Mouse (Mus musculus) heart, embryonic 14.5 days (tissue): Measurements from ENCODE around the gene Fhl1. TPM values are rescaled to one million over a fixed set of nuclear protein-coding genes. Genes with fewer than 3 reads are reported as not detected.

Source experiments
- ATAC-seq: fragments of 200-750 bp; cut with Nextera tagmentation; 2 replicates; pipeline ENCODE4 v1.8.0; 2017; ENCODE audit warnings: low read depth, moderate TSS enrichment; ENCODE audit not compliant: insufficient number of reproducible peaks, insufficient read depth, low FRiP score
- H3K27ac ChIP-seq, 2 experiments: fragments of 200-500 bp in 1 of 2; fragments of 300-500 bp in 1 of 2; sonication (generic) in 1 of 2; replicated peaks in 1 of 2; 2 replicates each; pipeline ENCODE4 v1.5.1; 2012 to 2014; ENCODE audit warnings: low read depth in 2 of 2, low read length in 2 of 2, control low read depth in 1 of 2, mild to moderate bottlenecking in 1 of 2, mixed read lengths in 1 of 2; ENCODE audit not compliant: control insufficient read depth in 1 of 2, insufficient read depth in 1 of 2
- H3K27me3 ChIP-seq: fragments of 300-500 bp; sonication (generic); 2 replicates; pipeline ENCODE4 v1.6.1; 2014; ENCODE audit warnings: mild to moderate bottlenecking, low read length, control low read depth; ENCODE audit not compliant: control insufficient read depth, insufficient read depth
- H3K36me3 ChIP-seq: fragments of 300-500 bp; sonication (generic); 2 replicates; pipeline ENCODE4 v1.6.1; 2014; ENCODE audit warnings: mild to moderate bottlenecking, control low read depth, low read length, mixed read lengths; ENCODE audit not compliant: control insufficient read depth, insufficient read depth
- H3K4me1 ChIP-seq, 2 experiments: fragments of 200-500 bp in 1 of 2; fragments of 300-500 bp in 1 of 2; sonication (generic) in 1 of 2; 2 replicates each; pipeline ENCODE4 v1.6.1; 2012 to 2014; ENCODE audit warnings: low read length in 2 of 2, control low read depth in 1 of 2, mixed read lengths in 1 of 2; ENCODE audit not compliant: control insufficient read depth in 2 of 2, insufficient read depth in 2 of 2
- H3K4me2 ChIP-seq: fragments of 300-500 bp; sonication (generic); 2 replicates; pipeline ENCODE4 v1.6.1; 2014; ENCODE audit warnings: mild to moderate bottlenecking, low read length
- H3K4me3 ChIP-seq, 2 experiments: fragments of 200-500 bp in 1 of 2; fragments of 300-500 bp in 1 of 2; sonication (generic) in 1 of 2; 2 replicates each; pipeline ENCODE4 v1.5.1; 2012 to 2014; ENCODE audit warnings: low read length in 2 of 2, mild to moderate bottlenecking in 2 of 2, control low read depth in 1 of 2, low read depth in 1 of 2, moderate library complexity in 1 of 2; ENCODE audit not compliant: control insufficient read depth in 1 of 2, insufficient read depth in 1 of 2
- H3K9ac ChIP-seq: fragments of 300-500 bp; sonication (generic); 2 replicates; pipeline ENCODE4 v1.6.1; 2014; ENCODE audit warnings: mild to moderate bottlenecking, low read length
- H3K9me3 ChIP-seq: fragments of 300-500 bp; sonication (generic); 2 replicates; pipeline ENCODE4 v1.6.1; 2016; ENCODE audit warnings: low read length, control low read depth; ENCODE audit not compliant: control insufficient read depth
- WGBS: fragments of 180-500 bp; shearing (Covaris S2); extraction: QIAGEN DNeasy Blood & Tissue Kit; methylation state at CpG from one replicate; pipeline ENCODE4 v1.1.7; 2014; 5-methylcytosine and 5-hydroxymethylcytosine counted together
- polyA plus RNA-seq: library from polyadenylated mRNA; unstranded; fragments of >200 nt; fragmentation: Nextera tagmentation; extraction: Ambion mirVana; gene quantifications from 2 replicates; pipeline ENCODE4 v1.2.1, GENCODE M21; 2014

Fhl1 gene
- polyA plus RNA-seq, 1 experiment from 2014 or later, result 211 TPM

DNA sequence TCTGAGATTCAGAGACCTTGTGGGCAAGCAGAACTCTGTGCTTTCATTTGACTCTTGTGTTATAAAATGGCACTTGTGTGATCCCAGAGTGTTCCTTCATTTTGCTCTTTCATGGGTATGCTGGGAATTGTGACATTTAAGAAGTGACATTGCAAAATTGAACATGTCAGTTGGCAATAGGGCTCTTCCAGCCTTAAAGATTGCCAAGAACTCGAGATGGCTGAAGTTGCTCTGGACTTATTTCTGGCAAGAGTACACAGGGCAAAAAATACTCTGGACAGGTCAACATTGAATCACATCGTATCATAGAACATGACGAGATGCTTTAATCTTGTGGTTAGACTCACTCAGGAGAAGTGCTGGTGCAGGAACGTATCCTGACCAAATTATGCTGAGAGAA, 41.7 kb downstream of the Fhl1 start:
- ATAC-seq, result no peak
- 82% methylated on average over 4 of the region's 4 CpGs for WGBS

DNA sequence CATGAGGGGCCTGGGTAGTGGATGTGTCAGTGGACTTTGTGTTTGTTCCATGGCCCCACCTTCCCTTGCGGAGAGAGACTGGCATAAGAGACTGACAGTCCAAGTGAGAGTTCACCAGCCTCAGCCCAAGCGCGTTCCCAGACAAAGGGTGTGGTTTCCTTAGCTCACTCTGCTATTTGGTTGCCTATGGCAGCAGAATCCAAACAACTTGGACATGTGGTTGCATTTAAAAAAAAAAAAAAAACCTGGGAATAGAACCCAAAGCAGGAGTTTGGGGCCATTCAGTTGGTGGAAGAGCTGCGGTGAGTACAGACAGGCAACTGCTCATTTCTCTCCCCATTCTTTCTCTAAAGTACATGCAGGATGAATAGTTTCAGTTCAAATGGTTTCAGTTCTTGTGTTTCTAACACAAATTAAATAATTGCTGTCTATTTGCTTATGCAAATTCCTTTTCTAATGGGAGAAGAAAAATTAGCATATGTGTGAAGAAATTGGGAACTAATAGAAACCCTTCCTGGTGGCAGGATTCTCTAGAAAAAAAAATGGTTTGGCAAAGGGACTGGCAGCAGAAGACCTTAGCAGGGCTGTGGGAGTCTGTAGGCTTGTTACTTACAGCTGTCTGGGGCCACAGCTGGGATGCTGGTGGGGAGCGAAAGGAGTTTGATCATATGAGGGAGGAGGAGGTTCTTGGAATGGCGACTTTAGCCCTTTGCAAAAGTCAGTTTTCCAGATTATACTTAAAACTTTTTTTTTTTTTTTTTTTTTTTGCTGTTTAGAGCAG, 54.9 kb downstream of the Fhl1 start:
- H3K27ac ChIP-seq, result no peak overlapping the region
- no peak for ATAC-seq
- H3K36me3 ChIP-seq, result peaks cover 19% of the 10 kb centered on the region
- no peak overlapping the region for H3K4me2 ChIP-seq
- no peak overlapping the region for H3K9ac ChIP-seq
- H3K4me1 ChIP-seq, result no peaks in the 10 kb centered on the region
- whole genome bisulfite sequencing, result 65% methylated on average over 6 of the region's 6 CpGs
- H3K4me3 ChIP-seq, result no peak overlapping the region
- no peaks in the 10 kb centered on the region for H3K9me3 ChIP-seq
- no peaks in the 10 kb centered on the region for H3K27me3 ChIP-seq

More for the DNA sequence above, 41.7 kb downstream of the Fhl1 start:
- no peak overlapping the region for H3K27ac ChIP-seq
- H3K4me3 ChIP-seq, result no peak overlapping the region
- H3K4me1 ChIP-seq, result peaks cover 0 to 5% of the 10 kb centered on the region in 2 experiments; a peak in 1 of 4 replicates
- H3K9ac ChIP-seq, result no peak overlapping the region
- H3K4me2 ChIP-seq, result no peak overlapping the region
- no peaks in the 10 kb centered on the region for H3K36me3 ChIP-seq
- H3K9me3 ChIP-seq, result no peaks in the 10 kb centered on the region
- H3K27me3 ChIP-seq, result no peaks in the 10 kb centered on the region

DNA sequence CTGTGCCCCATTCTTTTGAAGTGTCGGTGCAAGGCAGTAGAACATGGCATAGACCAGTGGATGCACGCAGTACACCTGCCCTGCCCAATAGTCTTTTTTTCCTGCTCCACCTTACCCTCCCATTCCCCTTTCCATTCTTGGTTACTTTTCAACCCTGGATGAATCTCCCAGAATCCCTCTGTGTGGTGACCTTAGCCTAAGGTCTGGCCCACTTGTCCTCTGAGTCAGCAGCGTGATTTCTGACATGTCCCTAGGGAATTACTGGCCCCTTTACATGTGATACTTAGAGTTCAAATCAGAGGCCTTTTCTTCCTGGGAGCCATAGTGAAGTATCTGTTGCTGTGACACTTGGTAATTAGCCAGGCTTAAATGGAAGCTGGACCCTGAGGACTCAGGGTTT, 55.9 kb downstream of the Fhl1 start:
- no peak for ATAC-seq
- H3K4me2 ChIP-seq, result no peak overlapping the region
- H3K4me3 ChIP-seq, result no peak overlapping the region
- H3K36me3 ChIP-seq, result peaks cover 28% of the 10 kb centered on the region
- no peak overlapping the region for H3K27ac ChIP-seq
- H3K4me1 ChIP-seq, result no peaks in the 10 kb centered on the region
- H3K9ac ChIP-seq, result no peak overlapping the region
- H3K27me3 ChIP-seq, result no peaks in the 10 kb centered on the region
- 87% methylated on average over 3 of the region's 3 CpGs for WGBS
- H3K9me3 ChIP-seq, result no peaks in the 10 kb centered on the region

DNA sequence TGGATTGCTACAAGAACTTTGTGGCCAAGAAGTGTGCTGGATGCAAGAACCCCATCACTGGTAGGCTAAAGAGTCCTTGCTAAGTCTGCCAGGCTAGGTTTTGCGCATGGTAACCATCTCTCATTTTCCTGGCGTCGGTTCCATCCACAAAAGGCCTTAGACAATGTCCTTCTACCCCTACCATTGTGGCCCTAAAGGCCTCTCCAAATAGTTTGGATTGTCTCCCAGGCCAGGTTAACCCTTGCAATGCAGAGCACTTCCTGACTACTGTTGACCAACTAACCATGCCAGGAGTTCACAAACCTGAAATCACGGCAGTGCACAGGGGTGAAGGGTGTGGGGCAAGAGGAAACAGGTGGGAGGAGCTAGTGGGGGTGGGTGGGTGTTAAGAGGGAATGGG, 59.0 kb downstream of the Fhl1 start:
- 67% methylated on average over 4 of the region's 4 CpGs for WGBS
- no peak for ATAC-seq
- peaks cover 48% of the 10 kb centered on the region for H3K36me3 ChIP-seq

DNA sequence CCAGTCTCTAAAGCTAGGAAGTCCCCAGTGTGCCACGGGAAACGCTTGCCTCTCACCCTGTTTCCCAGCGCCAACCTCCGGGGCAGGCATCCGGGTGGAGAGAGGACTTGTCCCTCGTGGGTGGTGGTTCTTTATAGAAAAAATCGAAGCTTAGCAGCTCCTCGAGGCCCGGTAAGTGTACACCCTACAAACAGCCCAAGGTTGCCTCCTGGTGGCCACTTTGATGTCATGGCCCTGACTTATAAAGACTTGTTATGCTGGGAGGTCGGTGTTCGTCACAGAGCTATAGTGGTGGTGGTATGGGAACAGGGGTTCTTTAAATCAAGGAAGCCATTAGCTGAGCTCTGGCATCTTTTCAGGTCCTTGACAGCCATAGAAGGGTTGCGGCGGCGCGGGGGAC, 59.7 kb downstream of the Fhl1 start:
- peaks cover 48% of the 10 kb centered on the region for H3K36me3 ChIP-seq
- no peaks in the 10 kb centered on the region for H3K9me3 ChIP-seq
- no peaks in the 10 kb centered on the region for H3K4me1 ChIP-seq
- H3K27me3 ChIP-seq, result no peaks in the 10 kb centered on the region
- no peak overlapping the region for H3K9ac ChIP-seq
- H3K4me3 ChIP-seq, result no peak overlapping the region
- H3K4me2 ChIP-seq, result no peak overlapping the region
- ATAC-seq, result no peak
- no peak overlapping the region for H3K27ac ChIP-seq
- WGBS, result 44% methylated on average over 15 of the region's 15 CpGs

More for the DNA sequence above, 59.0 kb downstream of the Fhl1 start:
- H3K9me3 ChIP-seq, result no peaks in the 10 kb centered on the region
- no peak overlapping the region for H3K4me2 ChIP-seq
- H3K4me3 ChIP-seq, result no peak overlapping the region
- no peak overlapping the region for H3K27ac ChIP-seq
- H3K27me3 ChIP-seq, result no peaks in the 10 kb centered on the region
- H3K4me1 ChIP-seq, result no peaks in the 10 kb centered on the region
- no peak overlapping the region for H3K9ac ChIP-seq

DNA sequence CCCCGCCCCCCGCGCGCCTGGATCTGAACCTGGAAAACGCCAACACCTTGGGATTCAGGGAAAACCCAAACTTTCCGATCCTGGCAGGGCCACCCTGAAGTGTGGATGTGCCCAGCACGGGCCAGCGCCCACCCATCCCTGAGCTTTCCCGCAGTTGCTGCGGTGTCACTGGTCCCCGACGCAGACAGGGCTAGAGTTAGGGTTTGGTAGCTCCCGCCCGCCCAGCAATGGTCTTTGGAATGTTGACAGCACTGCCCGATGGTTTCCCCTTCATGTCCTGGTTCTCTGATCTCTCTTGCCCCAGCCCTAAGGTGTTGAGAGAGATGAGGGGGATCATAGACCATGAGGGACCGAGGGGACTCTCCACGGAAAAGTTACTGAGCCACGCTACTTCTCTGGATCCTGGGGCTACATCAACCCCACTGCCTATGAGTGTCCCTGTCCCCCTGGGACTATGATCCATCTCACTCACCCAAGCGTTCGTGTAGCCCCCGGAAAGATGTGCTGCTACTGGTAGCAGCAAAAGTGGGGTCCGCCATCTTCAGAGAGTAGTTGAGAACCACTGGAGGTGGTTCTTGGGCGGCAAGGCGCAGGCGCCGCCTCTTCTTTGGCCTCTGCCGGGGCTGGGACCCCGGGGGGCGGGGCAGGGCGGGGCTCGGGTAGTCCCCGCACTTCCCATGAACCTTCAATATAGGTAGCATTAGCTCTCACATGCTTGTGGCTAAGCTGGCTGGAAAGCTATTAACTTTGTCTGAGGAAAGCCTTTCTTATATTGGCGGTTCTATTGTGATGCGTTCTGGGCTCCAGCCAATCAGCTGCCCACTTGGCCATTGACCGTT, 90.4 kb downstream of the Fhl1 start, which contains the start of gene Map7d3:
Gene Map7d3, minus strand, starts transcription at position 562 of the 839 bp plus-strand sequence.
- no peak for ATAC-seq
- Histone ChIP-seq H3K27me3 (no peaks in the 10 kb centered on the region), H3K36me3 (no peaks in the 10 kb centered on the region), H3K9ac (peak within 1 kb of the TSS; percentile 66), H3K27ac (no peak within 1 kb of the TSS), H3K4me1 (no peaks in the 10 kb centered on the region), H3K4me2 (peak within 1 kb of the TSS; percentile 70), H3K4me3 (peak within 1 kb of the TSS; percentile 53 to 74), H3K9me3 (no peaks in the 10 kb centered on the region)
- 17% methylated on average over 35 of the region's 35 CpGs for WGBS

DNA sequence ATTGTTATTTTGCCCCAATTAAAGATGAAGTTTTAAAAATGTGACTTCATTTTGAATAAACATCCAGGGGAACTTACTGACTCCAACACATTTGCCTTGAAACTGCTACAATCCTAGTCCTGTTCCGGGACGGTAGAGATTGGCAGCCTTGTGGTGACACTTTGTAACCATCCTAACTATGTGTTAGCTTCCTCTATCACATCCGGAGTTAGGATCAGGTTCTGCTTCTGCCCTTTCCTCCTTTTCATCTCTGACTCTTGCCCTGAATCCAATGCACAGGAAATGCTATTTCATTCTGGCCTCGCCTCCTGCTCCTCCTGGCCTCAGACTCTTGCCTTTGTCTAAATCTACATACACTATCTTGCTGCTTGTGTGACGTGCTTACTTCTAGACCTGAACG, 95.9 kb downstream of the Fhl1 start:
- Histone ChIP-seq H3K4me3 (no peak overlapping the region), H3K4me1 (no peaks in the 10 kb centered on the region), H3K4me2 (no peak overlapping the region), H3K27ac (no peak overlapping the region), H3K36me3 (no peaks in the 10 kb centered on the region), H3K9ac (no peak overlapping the region), H3K27me3 (no peaks in the 10 kb centered on the region), H3K9me3 (no peaks in the 10 kb centered on the region)
- ATAC-seq, result no peak
- WGBS, result 56% methylated on average over 6 of the region's 6 CpGs
